Mouse (Mus musculus): Measurements from ENCODE around the gene Dnajb3.

- TF ChIP-seq CTCF (IDR thresholded peaks at IDR 0.05; ENCODE audit: low read depth, low read length) (no peak), POLR2A (IDR thresholded peaks at IDR 0.05; ENCODE audit: extremely low read depth, insufficient read depth, low read length) (no peak)
These were observed 35.0 kb upstream of the Dnajb3 start for GRCm38 (mm10) chr1:88240579-88240978.
